Mouse (Mus musculus): Measurements from ENCODE around the gene Gm9639. TPM values are rescaled to one million over a fixed set of nuclear protein-coding genes. Genes with fewer than 3 reads are reported as not detected.

Gene Gm9639
- not detected in 2 replicates for total RNA-seq (2023)

DNA sequence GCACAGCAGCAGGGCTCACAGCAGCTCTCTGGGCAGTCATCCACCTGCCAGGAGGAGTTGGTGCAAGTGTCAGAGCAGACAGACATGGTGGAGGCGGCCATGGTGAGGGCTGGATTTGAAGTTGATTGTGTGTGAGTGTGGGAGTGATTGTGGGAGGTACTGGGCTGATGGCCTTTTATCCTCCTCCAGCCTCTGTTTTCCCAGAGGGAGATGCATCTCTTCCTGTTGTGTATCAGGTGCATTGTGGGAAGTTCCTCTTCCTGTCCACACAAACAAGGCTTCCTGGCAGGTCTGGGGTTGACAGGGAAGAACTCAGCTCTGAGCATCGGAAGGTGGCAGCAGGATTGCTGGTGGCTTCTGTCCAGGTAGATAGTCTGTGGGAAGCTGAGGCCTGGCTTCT, at the start of gene Gm9639:
TSS of gene Gm9639 (minus strand) at position 101 of the 400 bp plus-strand sequence.

DNA sequence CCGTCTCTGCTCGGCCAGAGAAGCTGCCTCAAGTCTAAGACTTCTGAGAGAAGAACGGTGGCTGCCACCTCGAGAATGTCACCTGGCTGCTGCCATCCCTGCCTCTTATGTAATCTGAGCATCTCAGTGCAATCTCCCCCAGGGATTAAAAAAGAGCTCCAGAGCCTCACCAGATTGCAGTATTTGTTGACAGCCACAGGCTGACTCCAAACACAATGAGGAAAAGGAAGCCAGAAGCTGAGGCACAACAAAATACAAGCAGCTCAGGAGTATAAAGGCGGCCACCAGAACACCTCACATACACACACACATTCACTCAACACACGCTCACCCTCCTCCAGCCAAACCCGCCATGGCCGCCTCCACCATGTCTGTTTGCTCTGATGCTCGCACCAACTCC, 40.8 kb upstream of the Gm9639 start, which contains the start of gene Krtap10-10:
TSS of gene Krtap10-10 (plus strand) at position 301 of the 400 bp plus-strand sequence.

DNA sequence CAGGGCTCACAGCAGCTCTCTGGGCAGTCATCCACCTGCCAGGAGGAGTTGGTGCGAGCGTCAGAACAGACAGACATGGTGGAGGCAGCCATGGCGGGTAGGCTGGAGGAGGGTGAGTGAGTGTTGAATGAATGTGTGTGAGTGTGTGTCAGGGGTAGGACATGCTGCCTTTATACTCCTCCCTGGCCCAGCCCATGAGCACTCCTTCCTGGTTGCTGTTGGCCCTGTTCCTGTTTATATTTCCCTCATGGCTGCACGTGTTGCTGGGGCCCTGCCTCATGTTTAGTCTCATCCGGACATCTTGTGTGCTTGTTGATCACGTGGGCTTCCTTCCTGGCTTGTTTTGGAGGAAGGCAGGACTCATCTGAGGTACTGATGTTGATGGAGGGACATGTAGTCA, 32.1 kb upstream of the Gm9639 start, which contains the start of gene Krtap10-4:
TSS of gene Krtap10-4 (minus strand) at position 145 of the 400 bp plus-strand sequence.

DNA sequence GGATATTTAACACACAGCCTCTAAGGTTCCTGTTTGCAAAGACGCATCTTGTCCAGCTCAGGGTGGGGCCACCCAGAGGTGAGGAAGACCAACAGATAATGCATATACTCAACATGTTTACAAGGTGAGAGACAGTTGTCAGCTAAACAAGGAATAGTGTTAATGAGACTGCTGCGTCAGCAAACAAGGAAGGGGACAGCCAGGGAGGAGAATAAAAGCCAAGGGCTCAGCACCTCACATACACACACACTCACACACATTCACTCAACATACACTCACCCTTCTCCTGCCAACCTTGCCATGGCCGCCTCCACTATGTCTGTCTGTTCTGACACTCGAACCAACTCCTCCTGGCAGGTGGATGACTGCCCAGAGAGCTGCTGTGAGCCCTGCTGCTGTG, 19.5 kb upstream of the Gm9639 start, which contains the start of gene Gm2696:
TSS of gene Gm2696 (plus strand) at position 301 of the 400 bp plus-strand sequence.

DNA sequence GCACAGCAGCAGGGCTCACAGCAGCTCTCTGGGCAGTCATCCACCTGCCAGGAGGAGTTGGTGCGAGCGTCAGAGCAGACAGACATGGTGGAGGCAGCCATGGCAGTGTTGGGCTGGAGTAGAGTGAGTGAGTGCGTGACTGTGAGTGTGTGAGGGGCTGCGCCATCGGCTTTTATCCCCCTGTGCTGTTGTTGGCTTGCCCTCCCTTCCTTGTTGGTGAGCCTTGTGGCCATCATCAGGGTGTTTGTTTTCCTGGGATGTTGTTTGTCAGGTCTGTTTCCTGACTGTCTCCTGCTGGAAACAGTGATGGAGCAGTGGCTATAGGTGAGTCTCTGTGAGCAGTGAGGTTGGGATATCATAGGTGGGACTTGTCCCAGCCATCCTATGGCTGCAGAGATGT, 16.9 kb upstream of the Gm9639 start, which contains the start of gene Gm9507:
TSS of gene Gm9507 (minus strand) at position 101 of the 400 bp plus-strand sequence.

DNA sequence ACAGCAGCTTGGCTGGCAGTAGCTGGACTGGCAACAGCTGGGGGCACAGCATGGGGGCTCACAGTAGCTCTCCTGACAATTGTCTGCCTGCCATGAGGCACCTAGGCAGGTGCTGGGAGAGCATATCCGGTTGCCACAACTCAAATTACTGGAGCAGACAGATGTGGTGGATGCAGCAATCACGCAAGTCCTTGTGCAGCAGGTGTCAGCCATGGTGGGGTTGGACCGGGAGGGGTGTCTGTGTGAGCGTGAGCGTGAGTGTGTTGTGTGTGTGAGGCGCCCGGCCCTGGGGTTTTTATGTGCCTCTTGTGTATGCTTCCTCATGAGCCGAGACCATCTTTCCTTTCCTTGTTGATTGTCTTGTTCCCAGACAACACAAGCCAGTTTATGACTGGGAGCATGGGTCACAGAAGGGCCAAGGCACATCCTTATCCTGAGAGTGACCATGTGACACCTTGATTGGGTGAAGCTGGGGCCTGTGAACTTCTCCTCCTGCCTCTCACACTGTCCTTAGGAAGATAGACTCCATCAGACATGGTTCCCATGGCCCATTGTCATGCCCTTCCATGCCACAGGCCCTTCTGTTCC, 4.1 kb upstream of the Gm9639 start, which contains the start of gene Gm19668:
TSS of gene Gm19668 (minus strand) at position 213 of the 588 bp plus-strand sequence.

DNA sequence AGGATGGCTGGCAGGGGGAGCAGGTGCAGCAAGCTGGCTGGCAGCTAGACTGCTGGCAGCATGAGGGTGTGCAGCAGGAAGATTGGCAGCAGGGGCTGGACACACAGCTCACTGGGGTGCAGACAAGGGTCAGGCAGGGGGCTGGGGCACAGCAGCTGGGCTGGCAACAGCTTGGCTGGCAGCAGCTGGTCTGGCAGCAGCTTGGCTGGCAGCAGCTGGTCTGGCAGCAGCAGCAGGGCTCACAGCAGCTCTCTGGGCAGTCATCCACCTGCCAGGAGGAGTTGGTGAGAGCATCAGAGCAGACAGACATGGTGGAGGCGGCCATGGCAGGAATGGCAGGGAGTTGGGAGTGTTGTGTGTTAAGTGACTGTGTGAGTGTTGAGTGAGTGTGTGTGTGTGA, 7.0 kb downstream of the Gm9639 start, which contains the start of gene Gm7137:
TSS of gene Gm7137 (minus strand) at position 325 of the 400 bp plus-strand sequence.

DNA sequence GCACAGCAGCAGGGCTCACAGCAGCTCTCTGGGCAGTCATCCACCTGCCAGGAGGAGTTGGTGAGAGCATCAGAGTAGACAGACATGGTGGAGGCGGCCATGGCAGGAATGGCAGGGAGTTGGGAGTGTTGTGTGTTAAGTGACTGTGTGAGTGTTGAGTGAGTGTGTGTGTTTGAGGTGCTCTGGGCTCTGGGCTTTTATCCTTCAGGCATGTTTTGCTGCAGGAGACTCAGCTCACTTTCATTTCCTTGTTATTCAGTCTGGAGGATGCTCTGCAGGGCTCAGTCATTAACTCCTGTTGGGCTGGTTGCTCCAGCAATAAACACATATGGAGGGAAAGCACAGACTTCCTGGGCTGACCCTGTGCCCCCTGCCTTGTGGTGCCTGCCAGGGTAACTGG, 12.4 kb downstream of the Gm9639 start, which contains the start of gene Gm3250:
TSS of gene Gm3250 (minus strand) at position 101 of the 400 bp plus-strand sequence.

DNA sequence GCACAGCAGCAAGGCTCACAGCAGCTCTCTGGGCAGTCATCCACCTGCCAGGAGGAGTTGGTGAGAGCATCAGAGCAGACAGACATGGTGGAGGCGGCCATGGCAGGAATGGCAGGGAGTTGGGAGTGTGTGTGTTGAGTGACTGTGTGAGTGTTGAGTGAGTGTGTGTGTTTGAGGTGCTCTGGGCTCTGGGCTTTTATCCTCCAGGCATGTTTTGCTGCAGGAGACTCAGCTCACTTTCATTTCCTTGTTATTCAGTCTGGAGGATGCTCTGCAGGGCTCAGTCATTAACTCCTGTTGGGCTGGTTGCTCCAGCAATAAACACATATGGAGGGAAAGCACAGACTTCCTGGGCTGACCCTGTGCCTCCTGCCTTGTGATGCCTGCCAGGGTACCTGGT, 18.0 kb downstream of the Gm9639 start, which contains the start of gene Gm7138:
TSS of gene Gm7138 (minus strand) at position 101 of the 400 bp plus-strand sequence.

DNA sequence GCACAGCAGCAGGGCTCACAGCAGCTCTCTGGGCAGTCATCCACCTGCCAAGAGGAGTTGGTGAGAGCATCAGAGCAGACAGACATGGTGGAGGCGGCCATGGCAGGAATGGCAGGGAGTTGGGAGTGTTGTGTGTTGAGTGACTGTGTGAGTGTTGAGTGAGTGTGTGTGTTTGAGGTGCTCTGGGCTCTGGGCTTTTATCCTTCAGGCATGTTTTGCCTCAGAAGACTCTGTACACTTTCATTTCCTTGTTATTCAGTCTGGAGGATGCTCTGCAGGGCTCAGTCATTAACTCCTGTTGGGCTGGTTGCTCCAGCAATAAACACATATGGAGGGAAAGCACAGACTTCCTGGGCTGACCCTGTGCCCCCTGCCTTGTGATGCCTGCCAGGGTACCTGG, 23.7 kb downstream of the Gm9639 start, which contains the start of gene Gm3238:
TSS of gene Gm3238 (minus strand) at position 101 of the 400 bp plus-strand sequence.

DNA sequence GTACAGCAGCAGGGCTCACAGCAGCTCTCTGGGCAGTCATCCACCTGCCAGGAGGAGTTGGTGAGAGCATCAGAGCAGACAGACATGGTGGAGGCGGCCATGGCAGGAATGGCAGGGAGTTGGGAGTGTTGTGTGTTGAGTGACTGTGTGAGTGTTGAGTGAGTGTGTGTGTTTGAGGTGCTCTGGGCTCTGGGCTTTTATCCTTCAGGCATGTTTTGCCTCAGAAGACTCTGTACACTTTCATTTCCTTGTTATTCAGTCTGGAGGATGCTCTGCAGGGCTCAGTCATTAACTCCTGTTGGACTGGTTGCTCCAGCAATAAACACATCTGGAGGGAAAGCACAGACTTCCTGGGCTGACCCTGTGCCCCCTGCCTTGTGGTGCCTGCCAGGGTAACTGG, 35.3 kb downstream of the Gm9639 start, which contains the start of gene Gm3233:
TSS of gene Gm3233 (minus strand) at position 101 of the 400 bp plus-strand sequence.

DNA sequence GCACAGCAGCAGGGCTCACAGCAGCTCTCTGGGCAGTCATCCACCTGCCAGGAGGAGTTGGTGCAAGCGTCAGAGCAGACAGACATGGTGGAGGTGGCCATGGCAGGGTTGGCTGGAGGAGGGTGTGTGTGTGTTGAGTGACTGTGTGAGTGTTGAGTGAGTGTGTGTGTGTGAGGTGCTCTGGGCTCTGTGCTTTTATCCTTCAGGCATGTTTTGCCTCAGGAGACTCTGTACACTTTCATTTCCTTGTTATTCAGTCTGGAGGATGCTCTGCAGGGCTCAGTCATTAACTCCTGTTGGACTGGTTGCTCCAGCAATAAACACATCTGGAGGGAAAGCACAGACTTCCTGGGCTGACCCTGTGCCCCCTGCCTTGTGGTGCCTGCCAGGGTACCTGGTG, 43.6 kb downstream of the Gm9639 start, which contains the start of gene Gm9736:
TSS of gene Gm9736 (minus strand) at position 101 of the 400 bp plus-strand sequence.

Other genes with a start within 250 kb of the Gm9639 start
- 85.5 and 125 TPM in 2 replicates for gene Pttg1ip, start 213.4 kb downstream of the Gm9639 start, total RNA-seq (2023)
- gene Sumo3, start 189.0 kb downstream of the Gm9639 start, total RNA-seq (2023): 55.9 and 66.8 TPM in 2 replicates
- not detected in 2 replicates for gene Gm49325, start 188.9 kb downstream of the Gm9639 start, total RNA-seq (2023)
- gene Ube2g2, start 172.8 kb downstream of the Gm9639 start, total RNA-seq (2023): 31.2 and 34.0 TPM in 2 replicates
- gene Tspear, start 108.5 kb downstream of the Gm9639 start, total RNA-seq (2023): not detected in 2 replicates
- not detected in 2 replicates for gene Gm19402, start 104.3 kb downstream of the Gm9639 start, total RNA-seq (2023)
- gene Gm9508, start 97.8 kb downstream of the Gm9639 start, total RNA-seq (2023): not detected in 2 replicates
- gene Gm10272, start 88.5 kb downstream of the Gm9639 start, total RNA-seq (2023): not detected in 2 replicates
- not detected in 2 replicates for gene Gm10024, start 83.6 kb downstream of the Gm9639 start, total RNA-seq (2023)
- gene Gm10142, start 79.3 kb downstream of the Gm9639 start, total RNA-seq (2023): not detected in 2 replicates
- gene Krtap12-1, start 74.5 kb downstream of the Gm9639 start, total RNA-seq (2023): not detected in 2 replicates
- not detected in 2 replicates for gene Gm10100, start 68.6 kb downstream of the Gm9639 start, total RNA-seq (2023)
- not detected in 2 replicates for gene Gm18596, start 52.4 kb downstream of the Gm9639 start, total RNA-seq (2023)
- gene Gm9736, start 43.7 kb downstream of the Gm9639 start, total RNA-seq (2023): not detected in 2 replicates
- gene Gm3233, start 35.4 kb downstream of the Gm9639 start, total RNA-seq (2023): not detected in 2 replicates
- not detected in 2 replicates for gene Gm3238, start 23.8 kb downstream of the Gm9639 start, total RNA-seq (2023)
- not detected in 2 replicates for gene Gm7138, start 18.1 kb downstream of the Gm9639 start, total RNA-seq (2023)
- gene Gm3250, start 12.5 kb downstream of the Gm9639 start, total RNA-seq (2023): not detected in 2 replicates
- gene Gm7137, start 6.9 kb downstream of the Gm9639 start, total RNA-seq (2023): not detected in 2 replicates
- gene Gm19668, start 4.1 kb upstream of the Gm9639 start, total RNA-seq (2023): not detected in 2 replicates
- gene Gm9507, start 16.8 kb upstream of the Gm9639 start, total RNA-seq (2023): not detected in 2 replicates
- not detected in 2 replicates for gene Gm2696, start 19.6 kb upstream of the Gm9639 start, total RNA-seq (2023)
- gene Krtap10-4, start 32.0 kb upstream of the Gm9639 start, total RNA-seq (2023): not detected in 2 replicates
- gene Krtap10-10, start 40.9 kb upstream of the Gm9639 start, total RNA-seq (2023): not detected in 2 replicates
- not detected in 2 replicates for gene Gm36176, start 51.7 kb upstream of the Gm9639 start, total RNA-seq (2023)
- gene Gm10318, start 57.8 kb upstream of the Gm9639 start, total RNA-seq (2023): not detected in 2 replicates
- not detected in 2 replicates for gene Gm3285, start 66.9 kb upstream of the Gm9639 start, total RNA-seq (2023)
- 0.39 and 1.0 TPM in 2 replicates for gene Lrrc3, start 107.5 kb upstream of the Gm9639 start, total RNA-seq (2023)
- gene Trpm2, start 175.5 kb upstream of the Gm9639 start, total RNA-seq (2023): 254 and 380 TPM in 2 replicates
- 10.6 and 12.8 TPM in 2 replicates for gene 1810043G02Rik, start 183.4 kb upstream of the Gm9639 start, total RNA-seq (2023)
- gene Pfkl, start 215.0 kb upstream of the Gm9639 start, total RNA-seq (2023): 39.7 and 51.3 TPM in 2 replicates
- 2.9 and 5.2 TPM in 2 replicates for gene Dnmt3l, start 246.9 kb upstream of the Gm9639 start, total RNA-seq (2023)
- gene Aire, start 248.5 kb upstream of the Gm9639 start, total RNA-seq (2023): not detected in 2 replicates

All from neutrophil, adult 65 days (primary cell).